Mouse (Mus musculus) megakaryocyte, embryonic 14.5 days (primary cell): ENCODE results near the gene Gm20388. TPM values are rescaled to one million over a fixed set of nuclear protein-coding genes. Genes with fewer than 3 reads are reported as not detected.
"Not testable (repeated sequence)": the region's sequence is repeated elsewhere in the genome, so short reads cannot be mapped to it uniquely, and the experiment has no call there.

ENCODE experiments used
- H3K27me3 ChIP-seq: replicated peaks from 2 replicates; pipeline ENCODE3; 2012; ENCODE audit warnings: inconsistent platforms
- H3K36me3 ChIP-seq: replicated peaks from 2 replicates; pipeline ENCODE3; 2012; ENCODE audit warnings: low read length, inconsistent platforms, mixed read lengths
- H3K4me1 ChIP-seq: 2 replicates; pipeline ENCODE4 v1.6.1; 2012; ENCODE audit warnings: inconsistent platforms
- H3K4me3 ChIP-seq: replicated peaks from 2 replicates; pipeline ENCODE3; 2012; ENCODE audit warnings: moderate library complexity, mild to moderate bottlenecking, inconsistent platforms
- H3K9me3 ChIP-seq: 2 replicates; pipeline ENCODE4 v1.6.1; 2012; ENCODE audit warnings: inconsistent platforms
- FLI1 ChIP-seq: IDR thresholded peaks from 2 replicates; pipeline ENCODE4 v1.6.1; 2012; ENCODE audit warnings: low read length, inconsistent platforms, mixed read lengths
- GATA1 ChIP-seq: IDR thresholded peaks from 3 replicates; pipeline ENCODE4 v1.6.1; 2012; ENCODE audit warnings: mixed read lengths, low read length, inconsistent platforms, borderline replicate concordance
- polyA plus RNA-seq: library from polyadenylated mRNA; stranded (reverse); fragments of >175 nt; gene quantifications from 2 replicates; pipeline ENCODE4 v1.2.3, GENCODE M21; 2012; ENCODE audit warnings: low replicate concordance; ENCODE audit not compliant: insufficient read depth

Gm20388 gene
- polyA plus RNA-seq, 1 experiment: 111 TPM

GRCm38 (mm10) chr8:123410049-123410587, 3499.5 kb downstream of the Gm20388 start:
- peaks cover 77% of the 10 kb centered on the region for H3K27me3 ChIP-seq
- peak overlapping the region; percentile 19 for H3K4me3 ChIP-seq
- TF ChIP-seq GATA1: no peak
- no peak for TF ChIP-seq FLI1
- peaks cover 88% of the 10 kb centered on the region for H3K4me1 ChIP-seq
- no peaks in the 10 kb centered on the region for H3K9me3 ChIP-seq
- H3K36me3 ChIP-seq: no peaks in the 10 kb centered on the region

GRCm38 (mm10) chr8:123410788-123411187, 3500.1 kb downstream of the Gm20388 start:
- peaks cover 72% of the 10 kb centered on the region for H3K27me3 ChIP-seq

GRCm38 (mm10) chr8:123411246-123411645, 3500.6 kb downstream of the Gm20388 start, which contains the start of gene Tubb3:
Tubb3 (plus strand) TSS chr8:123411424.
- peaks cover 68% of the 10 kb centered on the region for H3K27me3 ChIP-seq

More at GRCm38 (mm10) chr8:123410788-123411187, 3500.1 kb downstream of the Gm20388 start:
- Histone ChIP-seq H3K9me3 (no peaks in the 10 kb centered on the region), H3K36me3 (no peaks in the 10 kb centered on the region), H3K4me3 (peak overlapping the region; percentile 86), H3K4me1 (peaks cover 84% of the 10 kb centered on the region)
- TF ChIP-seq GATA1: no peak
- no peak for TF ChIP-seq FLI1

GRCm38 (mm10) chr8:123411781-123412327, 3501.2 kb downstream of the Gm20388 start:
- no peak for TF ChIP-seq GATA1
- no peak for TF ChIP-seq FLI1
- H3K27me3 ChIP-seq: peaks cover 65% of the 10 kb centered on the region
- no peaks in the 10 kb centered on the region for H3K36me3 ChIP-seq
- peak overlapping the region; percentile 86 for H3K4me3 ChIP-seq
- peaks cover 81% of the 10 kb centered on the region for H3K4me1 ChIP-seq
- no peaks in the 10 kb centered on the region for H3K9me3 ChIP-seq

More at GRCm38 (mm10) chr8:123411246-123411645, 3500.6 kb downstream of the Gm20388 start, which contains the start of gene Tubb3:
- no peak for TF ChIP-seq GATA1
- no peak for TF ChIP-seq FLI1
- H3K9me3 ChIP-seq: no peaks in the 10 kb centered on the region
- H3K4me3 ChIP-seq: peak within 1 kb of the TSS; percentile 86
- no peaks in the 10 kb centered on the region for H3K36me3 ChIP-seq
- peaks cover 81% of the 10 kb centered on the region for H3K4me1 ChIP-seq

GRCm38 (mm10) chr8:123412560-123413170, 3502.0 kb downstream of the Gm20388 start:
- Histone ChIP-seq H3K4me1 (peaks cover 79% of the 10 kb centered on the region), H3K9me3 (no peaks in the 10 kb centered on the region), H3K36me3 (no peaks in the 10 kb centered on the region), H3K27me3 (peaks cover 61% of the 10 kb centered on the region), H3K4me3 (peak overlapping the region; percentile 72)
- no peak for TF ChIP-seq GATA1

GRCm38 (mm10) chr8:123414255-123414654, 3503.6 kb downstream of the Gm20388 start:
- peaks cover 66% of the 10 kb centered on the region for H3K4me1 ChIP-seq
- no peaks in the 10 kb centered on the region for H3K9me3 ChIP-seq
- TF ChIP-seq GATA1 (no peak), FLI1 (no peak)
- peaks cover 64% of the 10 kb centered on the region for H3K27me3 ChIP-seq
- peaks cover 9% of the 10 kb centered on the region for H3K36me3 ChIP-seq
- H3K4me3 ChIP-seq: no peak overlapping the region

- Histone ChIP-seq H3K36me3 (peaks cover 14% of the 10 kb centered on the region), H3K4me1 (peaks cover 58% of the 10 kb centered on the region), H3K27me3 (peaks cover 66% of the 10 kb centered on the region)
- H3K4me3 ChIP-seq, H3K9me3 ChIP-seq: not testable (repeated sequence)
These were observed 3504.5 kb downstream of the Gm20388 start for GRCm38 (mm10) chr8:123414997-123415696.

- Histone ChIP-seq H3K4me1 (peaks cover 58% of the 10 kb centered on the region), H3K4me3 (peak overlapping the region; percentile 60), H3K27me3 (peaks cover 65% of the 10 kb centered on the region), H3K9me3 (no peaks in the 10 kb centered on the region), H3K36me3 (peaks cover 19% of the 10 kb centered on the region)
- TF ChIP-seq FLI1: no peak
- no peak for TF ChIP-seq GATA1
These were observed 3505.6 kb downstream of the Gm20388 start for GRCm38 (mm10) chr8:123415967-123416943.

- Histone ChIP-seq H3K27me3 (peaks cover 62% of the 10 kb centered on the region), H3K4me3 (peak overlapping the region; percentile 60), H3K9me3 (no peaks in the 10 kb centered on the region), H3K4me1 (peaks cover 58% of the 10 kb centered on the region), H3K36me3 (peaks cover 21% of the 10 kb centered on the region)
- no peak for TF ChIP-seq FLI1
- TF ChIP-seq GATA1: no peak
These were observed 3506.4 kb downstream of the Gm20388 start for GRCm38 (mm10) chr8:123416944-123417555.
